Mouse (Mus musculus) left cerebral cortex, adult 9 months (tissue): Measurements from ENCODE around the gene Casp8.
"Not testable (repeated sequence)": the region's sequence is repeated elsewhere in the genome, so short reads cannot be mapped to it uniquely, and the experiment has no call there.

Experiments used
- DNase-seq, 2 experiments: peaks; one replicate each; pipeline ENCODE4 v3.0.0; 2022; ENCODE audit warnings: low spot score in 2 of 2

Casp8 gene

DNA sequence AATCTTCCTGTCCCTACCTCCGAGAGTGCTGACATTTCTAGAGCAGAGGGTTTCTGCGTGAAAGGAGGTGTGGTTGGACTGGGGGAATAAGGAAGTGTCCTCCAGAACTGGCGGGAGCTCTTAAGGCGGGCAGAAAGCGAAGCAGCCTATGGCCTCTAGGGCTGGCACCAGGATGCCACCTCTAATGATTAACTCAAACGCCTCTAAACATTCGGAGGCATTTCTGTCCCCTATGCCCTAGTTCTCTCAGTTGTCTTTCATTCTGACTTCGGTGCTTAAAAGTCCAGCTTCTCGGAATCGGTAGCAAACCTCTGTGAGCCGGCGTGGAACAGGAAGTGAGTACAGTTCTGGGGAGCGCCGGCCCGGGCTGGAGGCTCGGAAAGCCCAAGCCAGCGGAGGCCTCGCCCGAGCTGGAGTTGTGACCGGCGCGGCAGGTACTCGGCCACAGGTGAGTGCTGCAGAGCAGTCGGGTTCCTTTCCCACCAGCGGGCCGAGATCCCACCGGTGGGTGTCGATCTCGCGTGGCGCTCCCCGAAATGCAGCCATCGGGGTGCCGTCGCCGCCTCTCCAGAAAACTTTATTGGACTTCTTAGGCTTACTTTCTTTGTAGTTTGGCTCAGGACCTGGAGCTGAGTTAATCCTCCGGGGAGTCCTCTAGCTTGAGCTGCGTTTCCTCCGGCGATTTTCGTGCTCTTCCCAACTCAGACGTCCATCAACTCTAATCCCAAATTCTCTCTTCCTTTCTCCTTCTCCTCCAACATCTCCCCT lies at the start of gene Casp8:
Gene Casp8 (plus strand): TSS at position 84 of the 768 bp plus-strand sequence.
- no peak for DNase-seq

DNA sequence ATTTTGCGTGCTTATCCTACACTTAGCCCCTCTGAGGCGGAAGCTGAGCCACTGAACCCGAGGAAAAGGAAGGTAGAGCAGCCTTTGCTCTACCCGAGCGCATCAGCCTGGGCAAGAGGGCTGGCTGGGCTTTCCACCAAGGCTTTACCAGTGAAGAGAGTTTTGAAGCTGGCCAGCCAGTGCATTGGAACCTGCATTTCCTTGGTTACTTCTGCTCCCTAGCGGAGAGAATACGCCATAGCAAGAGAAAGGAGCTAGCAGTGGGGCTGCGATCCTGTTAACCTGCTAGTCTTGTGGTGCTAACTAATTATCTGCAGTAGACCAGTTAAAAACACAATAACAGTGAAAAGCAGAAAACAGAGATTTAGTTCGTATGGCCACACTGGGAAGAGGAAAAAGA lies 48.3 kb upstream of the Casp8 start:
- DNase-seq = peak in 1 of 2 experiments; percentile 75

DNA sequence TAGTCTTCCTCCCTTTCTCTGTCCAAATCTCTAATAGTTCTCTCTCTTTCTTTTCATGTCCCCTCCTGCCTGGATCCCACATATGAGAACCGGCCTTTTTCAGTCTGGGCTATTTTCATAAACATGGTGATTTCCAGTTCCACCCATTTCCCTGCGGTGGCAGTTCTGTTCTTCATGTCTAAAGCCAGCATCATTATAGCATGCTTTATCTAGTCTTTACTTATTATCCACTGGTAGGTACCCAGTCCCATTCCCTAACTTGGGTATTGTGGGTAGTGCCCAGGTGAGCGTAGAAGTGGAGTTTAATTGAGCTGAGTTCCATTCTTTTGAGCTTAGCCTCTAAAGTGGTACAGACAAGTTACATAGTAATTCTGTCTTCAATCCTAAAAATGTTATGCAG lies 35.7 kb upstream of the Casp8 start:
- no peak for DNase-seq

DNA sequence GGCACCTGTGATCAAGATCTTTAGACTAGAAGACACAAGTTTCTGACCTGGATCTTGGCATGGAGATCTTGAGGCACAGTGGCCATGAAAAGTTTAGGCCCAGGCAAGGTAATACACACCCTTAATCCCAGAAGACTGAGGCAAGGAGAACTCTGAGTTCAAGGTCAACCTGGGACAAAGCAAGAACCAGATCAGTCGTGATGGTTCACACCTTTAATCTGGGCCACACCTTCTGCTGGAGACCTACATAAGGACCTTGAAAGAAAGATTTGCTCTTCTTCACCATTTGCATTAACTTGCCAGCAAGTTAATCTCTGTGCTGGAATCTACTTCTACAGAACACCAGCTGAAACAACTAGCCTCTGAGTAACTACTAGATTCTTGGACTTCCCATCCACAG lies 34.6 kb upstream of the Casp8 start:
- DNase-seq = no peak

DNA sequence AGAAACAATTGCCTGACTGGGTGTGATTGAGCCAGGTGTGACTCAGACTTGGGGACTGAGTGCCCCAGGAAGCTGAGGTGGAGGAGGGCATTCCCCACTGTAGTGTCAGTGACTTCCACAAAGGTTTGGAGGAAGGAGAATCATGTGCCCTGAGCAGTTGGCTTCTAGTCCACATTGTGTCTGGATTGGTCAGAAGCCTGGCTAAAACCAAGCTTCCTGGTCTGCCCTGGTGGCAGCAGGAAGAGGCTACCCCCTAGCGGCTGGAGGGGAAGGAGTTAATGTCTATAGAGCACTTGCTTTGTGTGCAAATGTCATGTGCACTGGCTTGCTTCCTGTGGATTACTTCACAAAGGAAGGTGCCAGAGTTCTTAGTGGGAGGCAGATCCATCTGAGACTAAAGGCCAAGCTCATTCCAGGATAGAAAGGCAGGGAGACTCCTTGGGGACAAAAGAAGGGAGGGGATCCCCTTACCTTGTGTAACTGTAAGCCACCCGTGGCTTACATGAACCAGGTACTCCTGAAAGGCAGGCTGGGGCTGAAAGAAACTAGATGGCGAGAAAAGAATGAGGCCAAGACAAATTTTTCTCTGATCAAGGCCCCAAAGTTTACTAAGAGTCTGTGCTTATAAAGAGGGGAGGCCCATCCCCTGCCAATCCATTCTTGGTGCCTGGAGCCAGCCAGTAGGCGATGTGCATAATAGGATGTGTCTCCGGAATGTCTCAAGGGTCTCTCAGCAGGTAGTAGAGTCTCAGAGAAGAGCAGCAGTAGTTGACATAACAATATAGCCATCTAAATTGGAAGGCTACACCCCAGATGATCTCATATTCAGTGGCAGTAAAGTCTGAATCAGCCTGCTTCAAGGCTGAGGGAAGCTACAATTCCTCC lies 33.5 kb upstream of the Casp8 start:
- not testable (repeated sequence) for DNase-seq

DNA sequence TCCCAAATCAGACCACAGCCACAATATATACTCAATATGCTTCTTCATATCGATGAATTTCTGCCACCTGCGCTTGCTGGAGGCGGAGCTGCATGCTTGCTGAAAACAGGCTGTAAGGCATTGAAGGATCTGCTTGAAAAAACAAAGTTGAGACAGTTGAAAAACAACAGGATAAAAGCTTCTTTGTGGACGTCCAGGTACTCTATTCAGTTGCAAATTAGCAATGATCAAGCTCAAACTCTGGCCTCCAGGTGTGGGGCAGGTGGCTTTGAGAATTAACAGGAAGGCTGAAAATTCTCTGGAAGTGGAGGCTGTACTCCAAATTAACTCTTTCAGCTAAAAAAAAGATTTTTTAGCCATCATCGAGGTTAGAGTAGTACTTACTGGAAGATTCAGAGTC lies 32.6 kb upstream of the Casp8 start:
- DNase-seq = no peak

DNA sequence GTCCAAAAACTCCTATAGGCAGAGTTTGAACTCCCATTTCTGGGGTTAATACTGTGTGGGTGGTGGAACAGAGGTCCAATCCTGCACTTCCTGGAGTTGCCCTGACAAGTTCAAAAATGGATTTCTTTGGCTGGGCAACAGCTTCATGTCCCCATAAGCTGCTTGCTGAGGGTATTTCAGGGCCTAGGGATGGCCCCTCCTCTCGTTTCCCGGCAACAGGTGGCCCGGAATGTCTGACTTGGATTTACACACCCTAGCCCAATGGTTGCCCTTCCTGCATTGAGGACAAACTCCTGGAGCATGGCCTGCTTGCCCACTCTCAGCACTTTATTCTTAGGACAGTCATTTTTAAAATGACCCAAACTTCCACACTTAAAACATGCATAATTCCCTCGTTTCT lies 28.7 kb upstream of the Casp8 start:
- DNase-seq = not testable (repeated sequence)

DNA sequence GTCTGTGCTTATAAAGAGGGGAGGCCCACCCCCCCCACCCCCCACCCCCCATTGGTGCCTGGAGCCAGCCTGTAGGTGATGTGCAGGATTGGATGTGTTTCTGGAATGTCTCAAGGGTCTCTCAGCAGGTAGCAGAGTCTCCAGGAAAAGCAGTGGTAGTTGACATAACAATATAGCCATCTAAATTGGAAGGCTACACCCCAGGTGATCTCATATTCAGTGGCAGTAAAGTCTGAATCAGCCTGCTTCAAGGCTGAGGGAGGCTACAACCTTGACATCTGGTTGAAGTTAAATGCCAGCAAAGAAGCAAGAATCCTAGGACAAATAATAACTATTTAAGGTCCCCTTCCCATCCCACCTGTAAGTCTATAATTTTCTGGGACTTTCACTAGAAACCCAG lies 26.0 kb upstream of the Casp8 start:
- DNase-seq = no peak

DNA sequence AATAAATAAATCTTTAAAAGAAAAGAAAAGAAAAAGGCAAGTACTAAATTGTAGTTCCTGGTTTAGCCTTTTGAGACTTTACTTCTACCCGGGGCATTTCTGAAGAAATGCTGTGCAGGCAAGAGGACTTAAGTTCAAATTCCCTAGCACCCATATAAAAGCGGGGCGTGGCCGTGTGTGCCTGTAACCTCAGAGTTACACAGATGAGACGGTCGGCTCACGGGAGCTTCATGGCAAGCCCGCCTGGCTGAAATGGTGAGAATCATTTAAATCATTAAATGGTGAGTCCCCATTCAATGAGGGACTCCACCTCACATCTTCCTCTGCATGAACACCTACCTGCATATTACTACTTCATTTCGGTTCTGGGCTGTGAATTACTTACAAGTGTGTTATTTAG lies 25.5 kb upstream of the Casp8 start:
- no peak for DNase-seq

DNA sequence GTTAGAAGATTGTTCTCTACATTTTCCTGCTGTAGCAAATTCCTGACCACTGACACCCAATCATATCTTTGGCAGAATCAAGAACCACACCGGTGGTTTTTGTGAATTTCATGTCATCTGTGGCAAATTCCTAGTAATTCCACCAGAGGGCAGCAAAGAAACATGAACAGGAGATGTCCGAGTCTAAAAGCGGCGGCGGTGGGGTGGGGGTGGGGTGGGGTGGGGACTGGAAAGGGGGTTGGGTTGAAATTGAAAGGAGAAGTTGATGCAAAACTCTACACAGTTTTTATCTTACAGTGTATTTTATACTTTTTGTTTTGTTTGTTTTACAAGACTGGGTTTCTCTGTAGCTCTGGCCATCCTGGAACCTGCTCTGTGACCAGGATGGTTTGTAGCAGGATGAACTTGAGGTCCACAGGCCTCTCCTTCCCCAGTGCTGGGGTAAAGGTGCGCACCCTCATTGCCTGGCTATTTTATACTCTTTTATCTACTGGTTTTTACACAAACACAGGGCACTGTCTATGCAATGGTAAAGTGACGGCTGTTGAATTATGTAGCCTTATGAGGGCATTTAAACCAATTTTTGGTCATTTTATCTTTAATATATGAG lies 25.0 kb upstream of the Casp8 start:
- DNase-seq = peak in 1 of 2 experiments; percentile 68

DNA sequence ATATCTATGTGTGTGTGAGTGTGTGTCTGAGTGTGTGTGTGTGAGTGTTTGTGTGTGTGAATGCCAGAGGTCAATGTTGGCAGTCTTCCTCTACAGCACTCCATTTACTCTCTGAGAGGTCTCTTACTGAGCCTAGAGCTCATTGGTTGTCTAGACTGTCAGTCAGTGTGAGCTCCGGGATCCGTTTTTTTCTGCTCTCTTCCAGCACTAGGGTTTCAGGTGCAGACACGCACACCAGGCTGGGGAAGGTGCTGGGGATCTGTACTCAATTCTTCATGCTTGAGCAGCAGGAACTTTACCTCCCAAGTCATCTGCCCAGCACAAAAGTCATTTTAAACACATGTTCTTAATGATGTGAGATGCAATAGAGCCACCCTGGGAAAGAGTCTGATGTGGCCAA lies 23.1 kb upstream of the Casp8 start:
- DNase-seq = no peak

DNA sequence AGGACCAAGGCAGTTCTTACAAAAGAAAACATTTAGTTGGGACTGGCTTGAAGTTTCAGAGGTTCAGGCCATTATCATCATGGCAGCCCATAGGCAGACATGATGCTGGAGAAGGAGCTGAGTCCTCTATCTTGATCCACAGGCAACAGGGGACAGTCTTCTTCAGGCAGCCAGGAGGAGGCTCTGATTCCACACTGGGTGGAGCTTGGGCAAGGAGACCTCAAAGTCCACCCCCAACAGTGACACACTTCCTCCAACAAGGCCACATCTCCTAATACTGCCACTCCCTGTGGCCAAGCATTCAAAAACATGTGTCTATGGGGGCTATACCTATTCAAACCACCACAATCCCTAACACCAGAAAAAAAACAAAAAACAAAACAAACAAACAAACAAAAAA lies 21.9 kb upstream of the Casp8 start:
- no peak for DNase-seq

DNA sequence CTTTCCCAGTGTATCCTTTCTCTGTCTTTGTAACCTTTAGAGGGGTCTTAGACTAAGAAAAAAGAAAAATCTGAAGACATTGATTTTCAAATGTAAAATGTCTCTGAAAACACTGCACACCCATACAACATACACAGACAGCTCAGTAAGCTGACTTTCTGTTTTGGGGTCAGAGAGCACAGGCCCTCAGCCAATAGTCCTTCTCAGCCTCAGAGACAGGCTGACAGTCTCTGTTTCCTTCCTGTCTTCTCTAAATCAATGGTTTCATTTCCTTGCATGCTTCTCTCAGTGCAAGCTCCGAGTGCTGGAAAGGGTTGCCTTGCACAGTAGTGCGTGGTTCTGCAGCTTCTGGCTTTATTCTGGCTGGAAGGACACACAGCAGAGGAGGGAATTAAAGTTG lies 21.3 kb upstream of the Casp8 start:
- DNase-seq = no peak

DNA sequence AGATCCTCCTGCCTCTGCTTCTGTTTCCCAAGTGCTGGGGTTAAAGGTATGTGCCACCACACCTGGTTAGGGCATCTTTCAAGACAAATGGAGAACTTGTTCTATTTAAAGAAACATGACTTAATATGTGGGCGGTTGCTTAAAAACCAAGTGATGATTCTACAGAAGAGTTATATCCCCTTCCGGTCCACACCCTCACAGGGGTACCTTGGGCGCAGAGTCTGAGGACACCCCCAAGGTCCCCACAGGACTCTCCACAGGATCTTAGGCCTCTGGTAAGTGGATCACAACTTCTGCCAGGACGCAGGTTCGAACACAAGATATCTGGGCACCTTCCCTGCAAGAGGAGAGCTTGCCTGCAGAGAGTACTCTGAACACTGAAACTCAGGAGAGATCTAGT lies 19.8 kb upstream of the Casp8 start:
- DNase-seq = no peak

DNA sequence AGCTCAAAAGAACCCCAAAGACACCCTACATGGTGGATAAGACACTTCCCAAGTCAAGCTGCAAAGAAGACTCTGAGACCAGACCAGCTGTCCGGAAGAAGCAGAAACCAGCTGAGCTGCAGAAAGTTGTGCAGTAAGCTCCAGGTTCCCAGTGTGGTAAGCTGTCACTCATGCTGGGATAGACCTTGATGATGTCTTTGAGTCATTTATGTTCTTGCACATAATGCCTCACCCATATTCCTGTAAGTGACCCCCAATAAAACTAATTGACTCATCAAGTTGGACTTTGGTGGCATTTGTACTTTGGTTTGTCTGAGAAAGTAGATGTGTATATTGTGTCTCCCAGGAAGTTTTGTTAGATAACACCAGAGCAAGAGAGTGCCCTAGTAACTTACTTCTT lies 17.6 kb upstream of the Casp8 start:
- DNase-seq = no peak

DNA sequence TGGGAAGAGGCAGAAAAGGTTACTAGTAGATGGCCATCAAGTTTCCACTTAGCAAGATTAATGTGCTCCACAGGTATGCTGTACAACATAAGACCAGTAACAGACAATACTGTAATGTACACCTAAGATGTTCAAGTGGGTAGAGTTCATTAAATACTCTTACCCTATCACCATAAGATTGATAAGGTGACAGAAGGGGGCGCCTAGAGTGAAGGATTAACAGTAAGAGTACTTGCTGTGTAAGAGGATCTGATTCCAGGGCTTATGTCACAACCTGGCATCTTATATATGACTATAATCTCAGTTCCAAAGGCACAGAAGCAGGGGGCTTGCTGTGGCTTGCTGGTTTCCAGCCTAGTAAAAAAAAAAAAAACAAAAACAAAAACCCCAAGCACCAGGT lies 16.9 kb upstream of the Casp8 start:
- no peak for DNase-seq

DNA sequence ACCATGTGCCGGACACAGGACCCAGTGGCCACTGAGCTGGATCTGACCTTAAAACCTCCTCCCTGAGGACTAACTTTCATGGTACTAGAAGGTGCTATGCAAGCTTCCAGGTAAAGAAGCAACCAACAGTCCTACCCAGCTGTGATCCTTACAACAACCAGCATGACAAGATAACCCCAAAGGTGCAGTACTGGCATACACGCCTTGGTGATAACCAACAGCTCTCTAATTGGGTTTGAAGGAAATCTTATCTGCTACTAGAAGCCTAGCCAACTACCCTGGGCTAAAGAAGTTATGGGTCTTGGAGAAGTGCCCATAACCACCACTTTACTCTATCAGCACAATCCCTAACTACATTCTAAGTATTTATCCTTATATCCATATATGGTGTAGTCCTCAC lies 8.9 kb upstream of the Casp8 start:
- no peak for DNase-seq

DNA sequence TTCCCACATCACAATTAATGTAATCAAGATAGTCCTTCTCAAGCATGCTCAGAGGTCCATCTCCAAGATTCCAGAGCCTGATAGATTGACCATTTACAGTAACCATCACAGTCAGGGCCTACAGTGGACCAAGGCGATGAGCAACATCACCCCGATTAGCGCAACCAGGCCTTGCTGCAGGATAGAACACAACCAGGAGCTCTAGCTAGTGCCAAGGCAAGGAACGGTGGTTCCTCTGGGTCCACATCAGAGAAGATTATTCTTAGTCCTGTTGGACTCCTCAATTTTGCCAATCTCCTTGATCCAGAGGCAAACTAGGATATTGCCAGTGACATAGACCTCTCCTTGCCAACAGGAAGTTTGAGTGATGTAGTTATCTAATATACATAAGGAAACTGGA lies 6.8 kb upstream of the Casp8 start:
- no peak for DNase-seq

DNA sequence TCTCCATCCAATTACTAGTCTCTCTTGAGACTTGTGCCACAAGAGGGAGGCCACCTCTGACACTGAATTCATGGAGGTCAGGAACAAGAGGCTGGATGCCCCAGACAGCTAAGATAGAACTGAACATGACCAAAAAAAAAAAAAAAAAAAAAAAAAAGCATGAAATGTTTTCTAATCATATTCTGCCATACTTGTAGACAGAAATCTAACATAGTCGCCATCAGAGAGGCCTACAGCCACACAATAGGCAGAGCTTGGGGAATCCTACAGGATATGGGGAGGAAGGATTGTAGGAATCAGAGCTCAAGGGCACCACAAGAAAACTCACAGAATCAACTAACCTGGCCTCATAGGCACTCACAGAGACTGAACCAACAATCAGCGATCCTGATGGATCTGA lies 469 bp upstream of the Casp8 start:
- DNase-seq = no peak

DNA sequence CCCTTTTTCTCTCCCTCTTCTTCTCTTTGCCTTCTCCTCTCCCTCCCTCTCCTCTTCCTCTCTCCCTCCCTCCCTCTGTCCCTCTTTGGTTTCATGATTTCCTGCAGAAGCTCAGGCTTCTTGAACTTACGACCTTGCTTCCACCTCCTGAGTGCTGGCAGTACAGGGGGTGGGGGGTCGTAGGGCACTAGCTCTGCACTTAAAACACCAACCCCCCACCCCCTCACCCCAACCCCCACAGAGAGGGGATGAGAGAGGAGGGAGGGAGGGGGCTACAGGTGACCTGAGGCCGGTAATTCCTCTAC lies 837 bp downstream of the Casp8 start:
- DNase-seq = no peak

DNA sequence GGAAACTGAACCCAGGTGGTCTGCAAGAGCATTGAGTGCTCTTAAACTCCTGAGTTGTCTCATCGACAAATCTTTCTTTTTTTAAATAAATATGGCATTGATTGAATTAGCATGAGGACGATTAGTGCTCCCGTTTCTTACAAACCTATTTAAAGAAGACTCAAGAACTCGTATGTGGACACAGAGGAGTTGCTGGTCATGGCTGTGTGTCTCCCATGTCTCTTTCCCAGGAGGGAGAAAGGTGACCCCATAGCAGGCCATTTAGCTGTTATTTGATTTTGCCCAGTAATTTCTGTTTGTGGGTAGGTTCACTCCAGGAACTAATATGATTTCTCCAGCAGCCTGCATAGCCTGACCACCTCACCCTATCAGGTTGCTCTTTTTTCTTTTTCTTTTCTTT lies 1.7 kb downstream of the Casp8 start:
- DNase-seq = no peak

DNA sequence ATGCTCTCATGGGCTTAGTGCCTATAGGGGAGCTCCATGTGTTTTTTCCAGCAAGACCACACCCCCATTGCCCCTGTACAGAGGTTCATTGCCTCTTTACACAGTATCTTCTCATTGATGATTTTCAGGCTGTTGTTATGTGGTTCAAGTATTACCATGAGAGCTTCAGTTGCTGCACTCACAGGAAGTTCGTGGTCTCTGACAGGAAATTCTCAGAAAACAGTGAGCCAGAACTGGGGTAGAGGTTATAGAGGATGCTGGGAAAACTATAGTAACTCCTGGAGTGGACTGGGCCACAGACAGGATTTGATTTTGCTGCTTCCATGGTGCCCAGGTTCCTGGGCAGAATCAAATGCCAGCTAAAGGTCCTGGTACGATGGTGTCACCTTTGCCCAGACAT lies 2.2 kb downstream of the Casp8 start:
- DNase-seq = no peak

DNA sequence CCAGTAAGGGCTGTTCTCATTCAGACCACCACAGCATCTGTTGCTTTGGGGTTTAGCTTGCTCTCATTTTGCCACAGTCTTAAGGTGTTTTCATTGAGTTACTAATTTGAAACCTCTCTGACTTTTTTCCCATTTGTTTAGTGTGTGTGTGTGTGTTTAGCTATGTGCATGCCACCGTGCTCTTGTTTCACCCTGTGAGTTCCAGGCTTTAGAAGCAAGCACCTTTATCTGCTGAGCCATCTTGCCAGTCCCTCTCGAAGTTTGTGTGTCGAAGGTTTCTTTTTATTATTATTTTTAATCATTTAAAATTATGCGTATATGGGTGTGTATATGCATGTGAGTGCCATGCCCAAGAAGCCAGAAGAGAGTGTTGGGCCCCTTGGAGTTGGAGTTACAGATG lies 3.7 kb downstream of the Casp8 start:
- no peak for DNase-seq
